Mouse (Mus musculus): ENCODE results near the gene F10.
"Not testable (repeated sequence)": the region's sequence is repeated elsewhere in the genome, so short reads cannot be mapped to it uniquely, and the experiment has no call there.

Gene F10

GRCm38 (mm10) chr8:13063112-13063511 lies 26.0 kb downstream of the F10 start:
- DNase-seq = peak; percentile 32 to 38

GRCm38 (mm10) chr8:13073255-13073654 lies 36.1 kb downstream of the F10 start:
- no peak for DNase-seq

GRCm38 (mm10) chr8:13075044-13075443 lies 37.9 kb downstream of the F10 start:
- DNase-seq = peak; percentile 42 to 80

- DNase-seq = not testable (repeated sequence)
Measured at GRCm38 (mm10) chr8:13075579-13075978, 38.5 kb downstream of the F10 start.

GRCm38 (mm10) chr8:13077542-13077941 lies 40.4 kb downstream of the F10 start:
- DNase-seq = no peak

- peak; percentile 94 for DNase-seq
Measured at GRCm38 (mm10) chr8:13104691-13105086, 67.6 kb downstream of the F10 start.

GRCm38 (mm10) chr8:13105087-13105881 lies 68.2 kb downstream of the F10 start, which contains the start of the genes Pcid2 and Cul4a:
TSS of gene Pcid2 (minus strand) at chr8:13105459.
TSS of gene Cul4a (plus strand) at chr8:13105621.
- DNase-seq = peak; percentile 97 to 98

GRCm38 (mm10) chr8:13105908-13106551 lies 68.9 kb downstream of the F10 start:
- DNase-seq = no peak

Measured in lung, postnatal 4 days (tissue).